Mouse (Mus musculus): ENCODE data around the gene Tmem121.

- TF ChIP-seq CTCF (IDR thresholded peaks at IDR 0.05; ENCODE audit: insufficient read depth, low read depth, low read length) = no peak
- TF ChIP-seq POLR2A (IDR thresholded peaks at IDR 0.05; ENCODE audit: insufficient read depth, low read depth, low read length) = no peak
Measured at GRCm38 (mm10) chr12:113138901-113139864, 46.5 kb upstream of the Tmem121 start.
